Mouse (Mus musculus) neutrophil, adult 5-6 weeks (primary cell): Measurements from ENCODE around the gene Cldnd2. TPM values are rescaled to one million over a fixed set of nuclear protein-coding genes. Genes with fewer than 3 reads are reported as not detected.

Experiments
- ATAC-seq: fragments of 151-379, 151-347 bp; 2 replicates; pipeline ENCODE4 v1.8.0; 2017; ENCODE audit warnings: mild to moderate bottlenecking, moderate TSS enrichment; ENCODE audit not compliant: insufficient number of reproducible peaks, poor library complexity, low FRiP score, severe bottlenecking; ENCODE audit errors: extremely low read depth
- total RNA-seq: library from RNA; stranded (forward); fragments of 200-1000 nt; gene quantifications from 2 replicates; pipeline ENCODE4 v1.2.3, GENCODE M21; 2017

Cldnd2 gene
- total RNA-seq, 1 experiment from 2014 or later: not detected

- ATAC-seq: peak; percentile 68
These were observed 2.7 kb downstream of the Cldnd2 start for GRCm38 (mm10) chr7:43443126-43443916.

GRCm38 (mm10) chr7:43443917-43444293, 3.3 kb downstream of the Cldnd2 start, which contains the start of the genes Etfb and Gm45233:
TSS of gene Etfb (plus strand) at chr7:43444083.
TSS of gene Gm45233 (plus strand) at chr7:43444128.
- peak; percentile 90 for ATAC-seq

- no peak for ATAC-seq
These were observed 7.2 kb downstream of the Cldnd2 start for GRCm38 (mm10) chr7:43447801-43448200.

GRCm38 (mm10) chr7:43448246-43448645, 7.7 kb downstream of the Cldnd2 start:
- no peak for ATAC-seq

GRCm38 (mm10) chr7:43449811-43450210, 9.2 kb downstream of the Cldnd2 start:
- no peak for ATAC-seq

GRCm38 (mm10) chr7:43451726-43452125, 11.1 kb downstream of the Cldnd2 start:
- ATAC-seq: no peak

- ATAC-seq: peak; percentile 77
These were observed 12.0 kb downstream of the Cldnd2 start for GRCm38 (mm10) chr7:43452609-43453008.

GRCm38 (mm10) chr7:43453599-43454355, 13.2 kb downstream of the Cldnd2 start:
- ATAC-seq: no peak

GRCm38 (mm10) chr7:43454371-43454770, 13.8 kb downstream of the Cldnd2 start:
- no peak for ATAC-seq

GRCm38 (mm10) chr7:43462851-43463250, 22.3 kb downstream of the Cldnd2 start, which contains the start of gene Vsig10l:
TSS of gene Vsig10l (plus strand) at chr7:43463151.
- ATAC-seq: no peak

GRCm38 (mm10) chr7:43463976-43464375, 23.4 kb downstream of the Cldnd2 start:
- no peak for ATAC-seq

- ATAC-seq: no peak
These were observed 24.3 kb downstream of the Cldnd2 start for GRCm38 (mm10) chr7:43464864-43465343.

GRCm38 (mm10) chr7:43465344-43466098, 24.9 kb downstream of the Cldnd2 start:
- ATAC-seq: peak; percentile 85

GRCm38 (mm10) chr7:43466099-43466694, 25.6 kb downstream of the Cldnd2 start:
- ATAC-seq: peak; percentile 52

GRCm38 (mm10) chr7:43470373-43470772, 29.8 kb downstream of the Cldnd2 start:
- no peak for ATAC-seq

GRCm38 (mm10) chr7:43475706-43476105, 35.1 kb downstream of the Cldnd2 start:
- ATAC-seq: no peak

GRCm38 (mm10) chr7:43476376-43476775, 35.8 kb downstream of the Cldnd2 start:
- ATAC-seq: no peak

GRCm38 (mm10) chr7:43481191-43481590, 40.6 kb downstream of the Cldnd2 start:
- no peak for ATAC-seq
